Mouse (Mus musculus) E14TG2a.4 (cell line): Measurements from ENCODE around the gene Nox1.

Experiments used
- CTCF ChIP-seq: conservative IDR thresholded peaks from 2 replicates; pipeline ENCODE4 v1.5.1; 2014; ENCODE audit warnings: low read length
- POU5F1 ChIP-seq: IDR thresholded peaks from 2 replicates; pipeline ENCODE4 v1.6.1; 2014; ENCODE audit warnings: low read length, borderline replicate concordance

GRCm38 (mm10) chrX:134048994-134049393, 172.8 kb downstream of the Nox1 start:
- no peak for TF ChIP-seq CTCF
- TF ChIP-seq POU5F1 = no peak
